ENCODE assay signal across 8 mouse cellular contexts in the genomic region with DNA sequence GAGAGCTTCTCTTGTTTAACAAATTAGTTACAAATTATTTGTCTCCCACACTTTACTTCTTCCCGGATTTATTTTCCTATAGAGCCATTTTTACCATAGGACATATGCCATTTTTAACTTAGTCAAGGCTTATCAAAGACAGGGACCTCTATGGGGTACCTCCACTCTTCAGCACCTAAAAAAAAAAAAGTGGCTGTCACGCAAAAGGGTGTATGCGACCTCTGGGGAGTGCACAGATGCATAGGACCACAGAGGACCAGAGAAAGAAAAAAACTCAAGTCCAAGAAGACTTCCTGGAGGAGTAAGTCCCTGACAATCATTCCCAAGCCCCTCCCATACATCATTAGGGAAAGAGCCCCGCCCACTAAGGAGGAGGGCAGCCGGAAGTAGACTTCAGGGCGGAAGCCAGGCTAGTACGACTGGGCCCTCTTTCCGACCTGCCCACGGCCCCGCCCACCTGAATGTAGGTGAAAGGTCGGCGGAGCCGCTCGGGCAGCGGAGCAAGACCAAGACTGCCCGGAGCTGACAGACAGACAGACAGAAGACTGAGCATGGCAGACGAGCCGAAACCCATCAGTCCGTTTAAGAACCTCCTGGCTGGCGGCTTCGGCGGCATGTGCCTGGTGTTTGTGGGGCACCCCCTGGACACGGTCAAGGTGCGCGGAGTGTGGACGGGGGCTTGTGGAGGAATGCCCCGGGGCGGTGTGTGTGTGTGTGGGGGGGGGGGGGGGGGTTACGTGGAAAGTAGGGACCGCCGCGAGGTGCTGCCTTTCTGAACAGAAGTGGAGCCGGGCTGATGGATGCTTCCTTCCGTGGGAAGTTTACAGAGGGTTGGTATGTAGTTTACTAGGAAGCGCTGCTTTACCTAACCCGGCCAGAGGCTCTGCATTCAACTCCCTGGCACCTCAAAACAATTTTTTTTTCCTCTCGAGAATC. TPM values are rescaled to one million over a fixed set of nuclear protein-coding genes. Genes with fewer than 3 reads are reported as not detected.
DNase-seq lines count a peak whose midpoint lies in the region; ATAC-seq and TF ChIP-seq lines count a peak whose summit lies in the region.

A gene (plus strand): TSS at position 412 of the 936 bp plus-strand sequence.

- no peak for TF ChIP-seq CTCF in G1E (IDR thresholded peaks at IDR 0.05; ENCODE audit: low read depth, low read length)
- TF ChIP-seq CTCF in cerebellum, adult 2 months (IDR thresholded peaks at IDR 0.05; ENCODE audit: borderline replicate concordance, insufficient read depth, low read depth, low read length), result no peak
- no peak for TF ChIP-seq CTCF in forebrain, postnatal 0 days (IDR thresholded peaks at IDR 0.05; ENCODE audit: low read depth)

- peak; percentile 55; the same call in 1 of the 2 replicates for TF ChIP-seq POLR2A in cerebellum, adult 2 months (IDR thresholded peaks at IDR 0.05; ENCODE audit: borderline replicate concordance, insufficient read depth, low read length)

- peak; percentile 97 for ATAC-seq in G1E (ENCODE audit: extremely low read depth, insufficient number of reproducible peaks, low FRiP score, poor library complexity, severe bottlenecking)
- peak; percentile 94 for ATAC-seq in forebrain, postnatal 0 days
- ATAC-seq in lung, embryonic 16.5 days (ENCODE audit: low read depth), result peak; percentile 97

- H3K4me1 ChIP-seq in G1E (ENCODE audit: insufficient read depth, low read depth, low read length), result peaks cover 17% of the 10 kb centered on the region
- peaks cover 3% of the 10 kb centered on the region; the same call in 1 of the 2 replicates for H3K4me1 ChIP-seq in cerebellum, adult 2 months (ENCODE audit: control insufficient read depth, insufficient read depth, low read length)
- H3K4me1 ChIP-seq in forebrain, postnatal 0 days (ENCODE audit: insufficient read depth), result 0 out of 2 replicates have a peak, but pooled peaks cover 7% of the 10 kb centered on the region
- H3K4me1 ChIP-seq in lung, embryonic 16.5 days (replicated peaks; ENCODE audit: control insufficient read depth, insufficient read depth, low read length), result peaks cover 4% of the 10 kb centered on the region

- H3K36me3 ChIP-seq in G1E (replicated peaks), result peaks cover 6% of the 10 kb centered on the region
- H3K36me3 ChIP-seq in forebrain, postnatal 0 days (ENCODE audit: insufficient read depth), result no peaks in the 10 kb centered on the region
- H3K36me3 ChIP-seq in lung, embryonic 16.5 days (ENCODE audit: control insufficient read depth, insufficient read depth, low read length), result no peaks in the 10 kb centered on the region

- H3K4me3 ChIP-seq in G1E (ENCODE audit: low read depth, low read length), result peak within 1 kb of the TSS; percentile 89
- peak within 1 kb of the TSS; percentile 89 for H3K4me3 ChIP-seq in cerebellum, adult 2 months (replicated peaks; ENCODE audit: insufficient read depth, low read depth, low read length)
- peak within 1 kb of the TSS; percentile 61 for H3K4me3 ChIP-seq in forebrain, postnatal 0 days (ENCODE audit: low read depth, low read length)
- peak within 1 kb of the TSS; percentile 77 for H3K4me3 ChIP-seq in lung, embryonic 16.5 days (ENCODE audit: low read length)

- no peaks in the 10 kb centered on the region for H3K9me3 ChIP-seq in G1E (replicated peaks)
- no peaks in the 10 kb centered on the region for H3K9me3 ChIP-seq in forebrain, postnatal 0 days (ENCODE audit: low read length)
- H3K9me3 ChIP-seq in lung, embryonic 16.5 days (ENCODE audit: control insufficient read depth, low read length), result no peaks in the 10 kb centered on the region

- H3K27me3 ChIP-seq in G1E (ENCODE audit: insufficient read depth, low read length), result no peaks in the 10 kb centered on the region
- no peaks in the 10 kb centered on the region for H3K27me3 ChIP-seq in cerebellum, adult 2 months (ENCODE audit: control insufficient read depth, insufficient read depth, low read length)
- H3K27me3 ChIP-seq in forebrain, postnatal 0 days (ENCODE audit: insufficient read depth, low read length), result no peaks in the 10 kb centered on the region
- no peaks in the 10 kb centered on the region for H3K27me3 ChIP-seq in lung, embryonic 16.5 days (ENCODE audit: control insufficient read depth, insufficient read depth, low read depth, low read length)

- DNase-seq in G1E (ENCODE audit: low spot score), result peak; percentile 75
- DNase-seq in cerebellum, adult 2 months, result peak; percentile 72 to 76
- peak; percentile 67 for DNase-seq in forebrain, postnatal 0 days
- peak; percentile 88 for DNase-seq in heart, postnatal 4 days
- peak; percentile 52 for DNase-seq in layer of hippocampus, adult 9-10 months (ENCODE audit: low spot score)
- peak; percentile 42 for DNase-seq in ovary, postnatal 10 days (ENCODE audit: low spot score)
- DNase-seq in thymus, postnatal 10 days (ENCODE audit: low spot score in 2 of 2), result peak; percentile 67 to 71

- no peak within 1 kb of the TSS for H3K27ac ChIP-seq in cerebellum, adult 2 months (ENCODE audit: insufficient read depth, low read length)
- H3K27ac ChIP-seq in forebrain, postnatal 0 days (ENCODE audit: low read depth, low read length), result no peak within 1 kb of the TSS
- H3K27ac ChIP-seq in lung, embryonic 16.5 days (ENCODE audit: low read length), result peak within 1 kb of the TSS; percentile 21

- peak within 1 kb of the TSS; percentile 78 for H3K4me2 ChIP-seq in forebrain, postnatal 0 days (ENCODE audit: low read depth)
- peak within 1 kb of the TSS; percentile 65 for H3K4me2 ChIP-seq in lung, embryonic 16.5 days (ENCODE audit: low read depth, low read length)

- peak within 1 kb of the TSS; percentile 55 for H3K9ac ChIP-seq in forebrain, postnatal 0 days
- H3K9ac ChIP-seq in lung, embryonic 16.5 days (ENCODE audit: low read length), result peak within 1 kb of the TSS; percentile 71

- 3% methylated on average over 37 of the region's 37 CpGs for WGBS in cerebellum, adult 2 months
- WGBS in forebrain, postnatal 0 days, result 3% methylated on average over 35 of the region's 37 CpGs
- WGBS in lung, embryonic 16.5 days, result 3% methylated on average over 36 of the region's 37 CpGs

RNA-seq across cellular contexts. Expression of the gene that starts here (rescaled TPM):
- total RNA-seq in G1E (2014; fragmentation: Nextera tagmentation) (17.4 and 17.8 TPM in 2 replicates), G1E (2017) (30.3 TPM in 2 replicates)
- polyA plus RNA-seq in G1E (2012), result 5.5 and 7.7 TPM in 2 replicates
- polyA plus RNA-seq in cerebellum, adult 2 months (2012; rRNA removed), result 18.2 and 19.1 TPM in 2 replicates
- total RNA-seq in forebrain, postnatal 0 days (2014; rRNA removed), result 37.6 and 40.5 TPM in 2 replicates
- polyA plus RNA-seq in forebrain, postnatal 0 days (2015; fragmentation: Nextera tagmentation; extraction: Ambion mirVana), result 35.2 and 39.6 TPM in 2 replicates
- 100 to 1,000 TPM; 206 to 213 TPM for total RNA-seq in heart, postnatal 4 days (2021)
- polyA plus RNA-seq in lung, embryonic 16.5 days (2015; fragmentation: Nextera tagmentation; extraction: Ambion mirVana), result 44.8 and 46.8 TPM in 2 replicates
